Mouse (Mus musculus) embryonic facial prominence, embryonic 15.5 days (tissue): Measurements from ENCODE around the gene Dctn1. TPM values are rescaled to one million over a fixed set of nuclear protein-coding genes. Genes with fewer than 3 reads are reported as not detected.
A peak's percentile ranks its signal among the peaks of the same experiment; 100 is the strongest.

Source experiments
- ATAC-seq: fragments of 200-750 bp; cut with Nextera tagmentation; 2 replicates; pipeline ENCODE4 v1.8.0; 2017; ENCODE audit warnings: low read depth, moderate TSS enrichment; ENCODE audit not compliant: insufficient number of reproducible peaks, low FRiP score, low TSS enrichment
- H3K27ac ChIP-seq: fragments of 300-500 bp; sonication (generic); replicated peaks from 2 replicates; pipeline ENCODE4 v1.5.1; 2015; ENCODE audit warnings: mild to moderate bottlenecking, inconsistent platforms
- H3K27me3 ChIP-seq: fragments of 300-500 bp; sonication (generic); 2 replicates; pipeline ENCODE4 v1.6.1; 2015; ENCODE audit warnings: inconsistent platforms
- H3K36me3 ChIP-seq: fragments of 300-500 bp; sonication (generic); 2 replicates; pipeline ENCODE4 v1.6.1; 2015; ENCODE audit warnings: mild to moderate bottlenecking, inconsistent platforms
- H3K4me1 ChIP-seq: fragments of 300-500 bp; sonication (generic); 2 replicates; pipeline ENCODE4 v1.6.1; 2015; ENCODE audit warnings: inconsistent platforms
- H3K4me2 ChIP-seq: fragments of 300-500 bp; sonication (generic); replicated peaks from 2 replicates; pipeline ENCODE4 v1.6.1; 2015; ENCODE audit warnings: mild to moderate bottlenecking, inconsistent platforms
- H3K4me3 ChIP-seq: fragments of 300-500 bp; sonication (generic); replicated peaks from 2 replicates; pipeline ENCODE4 v1.5.1; 2015; ENCODE audit warnings: mild to moderate bottlenecking, inconsistent platforms
- H3K9ac ChIP-seq: fragments of 300-500 bp; sonication (generic); 2 replicates; pipeline ENCODE4 v1.6.1; 2015; ENCODE audit warnings: inconsistent platforms
- H3K9me3 ChIP-seq: fragments of 300-500 bp; sonication (generic); replicated peaks from 2 replicates; pipeline ENCODE4 v1.6.1; 2016; ENCODE audit warnings: inconsistent platforms
- WGBS: fragments of 180-500 bp; shearing (Covaris S2); methylation state at CpG from one replicate; pipeline ENCODE4 v1.1.7; 2015; 5-methylcytosine and 5-hydroxymethylcytosine counted together
- polyA plus RNA-seq: library from polyadenylated mRNA; unstranded; fragments of >200 nt; fragmentation: Nextera tagmentation; extraction: Ambion mirVana; gene quantifications from 2 replicates; pipeline ENCODE4 v1.2.1, GENCODE M21; 2015

Gene Dctn1
- polyA plus RNA-seq, 1 experiment from 2014 or later, result 103 TPM

DNA sequence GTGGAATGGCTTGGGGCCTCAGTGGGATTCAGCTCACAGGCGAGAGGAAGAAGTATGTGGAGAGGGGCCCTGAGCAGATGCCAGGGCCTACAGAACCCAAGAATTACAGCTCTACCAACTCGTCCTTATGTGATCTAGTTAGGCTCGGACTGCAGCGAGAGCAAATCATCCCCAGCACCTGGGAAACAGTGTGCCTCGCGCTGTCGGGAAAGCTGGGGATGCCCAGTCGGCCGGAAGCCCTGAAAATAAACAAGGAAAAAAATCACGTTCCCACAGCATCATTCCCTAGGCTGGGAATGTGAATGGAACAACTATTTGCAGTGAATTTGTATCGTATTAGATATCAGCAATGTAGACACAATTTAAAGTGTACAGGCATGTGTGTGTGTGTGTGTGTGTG is 40.6 kb downstream of the Dctn1 start:
- Histone ChIP-seq H3K27me3 (no peaks in the 10 kb centered on the region), H3K9me3 (no peaks in the 10 kb centered on the region), H3K9ac (no peak overlapping the region), H3K27ac (no peak overlapping the region), H3K4me1 (peaks cover 7% of the 10 kb centered on the region; the same call in 1 of the 2 replicates), H3K4me3 (no peak overlapping the region), H3K36me3 (no peaks in the 10 kb centered on the region; the same call in 1 of the 2 replicates), H3K4me2 (no peak overlapping the region)
- no peak for ATAC-seq
- WGBS, result 71% methylated on average over 11 of the region's 11 CpGs

DNA sequence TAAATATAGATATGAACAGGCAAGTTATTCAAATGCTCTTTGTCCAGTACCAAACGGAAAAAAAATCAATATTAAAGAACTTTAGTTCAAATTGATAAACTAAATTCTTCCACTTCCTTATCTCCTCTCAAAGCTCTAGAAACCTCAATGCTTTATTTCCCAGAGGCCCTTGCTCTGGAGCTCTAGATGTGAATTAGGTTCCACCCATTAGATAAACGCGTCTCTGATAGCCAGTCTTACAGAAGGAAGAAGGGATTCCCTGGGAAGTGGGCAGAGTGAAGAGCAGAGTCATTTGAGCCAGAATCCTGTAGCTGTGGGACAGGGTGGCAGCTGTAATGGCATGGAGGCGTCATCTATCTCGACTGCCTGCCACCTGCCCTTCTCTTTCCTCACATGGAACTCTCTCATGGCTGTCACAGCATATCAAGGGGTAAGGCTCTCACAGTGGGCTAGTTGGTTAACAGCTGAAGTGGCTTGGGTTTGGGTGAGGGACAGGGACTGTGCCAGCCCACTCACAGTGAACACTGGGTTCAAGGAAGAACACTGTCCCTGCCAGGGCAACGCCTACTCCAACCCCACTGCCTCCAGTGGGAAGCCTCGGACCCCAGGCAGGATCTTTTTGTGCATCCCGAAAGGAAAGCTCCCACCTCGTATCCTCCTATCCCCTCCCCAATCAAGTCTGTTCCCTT is 41.8 kb downstream of the Dctn1 start:
- no peak overlapping the region for H3K27ac ChIP-seq
- H3K36me3 ChIP-seq, result no peaks in the 10 kb centered on the region; the same call in 1 of the 2 replicates
- no peak for ATAC-seq
- H3K4me1 ChIP-seq, result peaks cover 11% of the 10 kb centered on the region; the same call in 1 of the 2 replicates
- WGBS, result 71% methylated on average over 9 of the region's 9 CpGs
- no peak overlapping the region for H3K4me3 ChIP-seq
- no peak overlapping the region for H3K4me2 ChIP-seq
- no peaks in the 10 kb centered on the region for H3K27me3 ChIP-seq
- no peaks in the 10 kb centered on the region for H3K9me3 ChIP-seq
- no peak overlapping the region for H3K9ac ChIP-seq

DNA sequence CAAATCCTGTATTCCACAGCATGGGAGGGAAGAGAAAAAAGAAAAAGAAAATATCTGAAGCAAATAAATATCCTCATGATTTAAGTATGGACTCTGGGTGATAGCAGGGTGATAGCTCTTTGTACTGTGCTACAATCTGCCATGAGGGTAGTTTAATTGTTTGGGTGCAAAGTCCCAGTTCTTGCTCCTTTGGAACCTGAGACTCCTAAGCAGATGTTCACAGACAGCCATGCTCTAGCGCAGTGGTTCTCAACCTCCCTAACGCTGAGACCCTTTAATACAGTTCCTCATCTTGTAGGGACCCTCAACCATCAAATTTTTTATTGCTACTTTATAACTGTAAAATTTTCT is 42.3 kb downstream of the Dctn1 start:
- Histone ChIP-seq H3K4me1 (peaks cover 11% of the 10 kb centered on the region; the same call in 1 of the 2 replicates), H3K4me3 (no peak overlapping the region), H3K4me2 (no peak overlapping the region), H3K9me3 (no peaks in the 10 kb centered on the region), H3K9ac (no peak overlapping the region), H3K36me3 (no peaks in the 10 kb centered on the region), H3K27ac (no peak overlapping the region), H3K27me3 (no peaks in the 10 kb centered on the region)
- no peak for ATAC-seq
- WGBS, result 77% methylated on average over 2 of the region's 2 CpGs

DNA sequence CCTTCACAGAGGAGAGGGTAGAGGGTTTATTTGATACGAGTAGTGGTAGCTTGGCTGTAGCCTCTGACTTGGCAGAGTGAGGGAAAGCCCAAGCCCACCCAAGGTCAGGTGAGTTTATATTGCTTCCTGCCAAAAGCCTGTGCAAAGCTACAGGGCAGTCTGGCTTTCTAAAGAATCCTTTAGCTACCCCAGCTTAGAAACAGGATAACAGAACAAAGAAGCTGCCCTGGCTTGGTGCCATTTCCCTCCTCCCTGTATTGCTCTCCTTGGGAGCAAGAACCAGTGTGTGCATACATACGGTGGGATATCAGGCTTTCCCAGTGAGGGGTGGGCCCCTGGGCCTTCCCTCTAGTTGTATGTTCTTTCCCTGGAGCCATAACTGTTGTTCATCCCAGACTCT is 44.8 kb downstream of the Dctn1 start:
- Histone ChIP-seq H3K9me3 (no peaks in the 10 kb centered on the region), H3K27ac (no peak overlapping the region), H3K9ac (no peak overlapping the region), H3K4me2 (no peak overlapping the region), H3K4me3 (no peak overlapping the region), H3K36me3 (no peaks in the 10 kb centered on the region), H3K27me3 (no peaks in the 10 kb centered on the region), H3K4me1 (peaks cover 11% of the 10 kb centered on the region; the same call in 1 of the 2 replicates)
- no peak for ATAC-seq
- 21% methylated on average over 2 of the region's 2 CpGs for WGBS

DNA sequence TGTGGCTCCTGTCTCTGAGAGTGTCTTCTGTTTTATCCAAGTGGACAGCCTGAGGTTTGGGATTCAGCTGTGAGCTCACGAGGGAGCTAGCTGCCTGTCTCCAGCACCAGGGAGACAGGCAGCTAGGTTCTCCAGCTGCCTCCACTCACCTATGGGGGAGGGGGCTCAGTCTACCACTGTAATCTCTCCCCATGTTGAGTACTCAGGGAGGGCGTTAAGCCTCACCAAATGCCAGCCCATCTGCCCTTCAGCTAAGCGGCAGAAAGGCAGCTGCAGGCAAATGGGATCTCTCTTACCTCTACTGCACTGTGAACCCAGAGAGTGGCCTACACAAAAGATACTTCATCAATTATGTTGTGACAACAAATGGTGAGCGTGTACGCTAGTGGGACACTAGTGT is 45.8 kb downstream of the Dctn1 start:
- Histone ChIP-seq H3K4me1 (peaks cover 11% of the 10 kb centered on the region; the same call in 1 of the 2 replicates), H3K4me2 (no peak overlapping the region), H3K27ac (no peak overlapping the region), H3K4me3 (no peak overlapping the region), H3K9ac (no peak overlapping the region), H3K9me3 (no peaks in the 10 kb centered on the region), H3K27me3 (no peaks in the 10 kb centered on the region), H3K36me3 (no peaks in the 10 kb centered on the region)
- WGBS, result 30% methylated on average over 5 of the region's 5 CpGs
- no peak for ATAC-seq

DNA sequence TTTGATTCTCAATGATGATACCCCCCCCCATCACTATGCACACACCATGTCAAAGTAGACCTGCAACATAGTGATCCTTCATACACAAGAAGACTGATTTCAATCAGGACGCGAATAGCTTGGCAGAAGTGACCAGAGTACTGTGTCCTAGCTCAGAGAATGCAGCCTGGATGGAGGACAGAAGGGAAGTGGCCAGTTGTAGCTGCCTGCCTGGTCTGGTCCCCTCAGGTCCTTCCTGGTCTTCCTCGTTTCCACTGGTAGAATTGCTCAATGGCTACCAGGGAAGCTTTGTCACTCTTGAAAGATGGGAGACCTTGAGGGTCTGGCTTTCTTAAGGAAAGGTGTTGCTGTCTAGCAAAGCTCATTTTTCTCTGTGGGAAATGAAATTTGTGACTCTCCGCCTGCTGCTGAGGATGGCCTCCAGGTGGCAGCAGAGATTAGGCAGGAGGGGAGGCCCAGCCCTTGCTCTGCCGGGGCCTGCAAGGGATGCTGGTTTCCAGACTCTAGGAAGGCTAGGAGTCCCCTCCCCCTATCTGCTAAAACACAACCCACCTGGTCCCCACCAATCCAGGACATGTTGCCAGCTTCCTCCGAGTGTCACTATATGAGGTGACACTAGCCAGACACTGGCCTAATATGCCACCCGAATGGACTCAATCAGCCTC is 49.4 kb downstream of the Dctn1 start:
- no peaks in the 10 kb centered on the region for H3K36me3 ChIP-seq
- peaks cover 11% of the 10 kb centered on the region; the same call in 1 of the 2 replicates for H3K4me1 ChIP-seq
- no peaks in the 10 kb centered on the region for H3K9me3 ChIP-seq
- no peaks in the 10 kb centered on the region for H3K27me3 ChIP-seq
- WGBS, result 12% methylated on average over 7 of the region's 7 CpGs
- H3K4me3 ChIP-seq, result no peak overlapping the region
- H3K27ac ChIP-seq, result no peak overlapping the region
- H3K9ac ChIP-seq, result no peak overlapping the region
- peak; percentile 63; the same call in 1 of the 2 replicates for ATAC-seq
- no peak overlapping the region for H3K4me2 ChIP-seq

DNA sequence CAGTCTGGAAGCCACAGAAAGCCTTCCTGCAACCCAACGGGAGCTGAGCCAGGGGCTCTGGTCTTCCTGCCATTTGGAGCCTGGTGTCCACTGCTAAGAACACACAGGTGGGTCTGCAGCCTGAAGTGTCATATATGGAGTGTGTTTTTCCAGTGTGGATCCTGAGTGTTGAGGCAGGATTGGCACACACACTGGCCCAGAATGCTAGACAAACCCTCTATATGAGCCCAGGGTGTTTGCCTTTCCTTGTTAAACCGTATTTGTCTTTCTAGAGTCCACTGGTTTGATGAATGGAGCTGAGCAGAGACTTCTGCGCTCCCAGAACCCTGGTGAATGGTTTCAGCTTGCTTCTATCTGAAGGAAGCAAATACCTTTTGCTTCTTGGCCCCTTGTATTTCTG is 54.1 kb downstream of the Dctn1 start, which contains the start of gene Slc4a5:
TSS of gene Slc4a5 (plus strand) at position 15 of the 400 bp plus-strand sequence.
- Histone ChIP-seq H3K27me3 (no peaks in the 10 kb centered on the region), H3K9ac (no peak within 1 kb of the TSS), H3K27ac (no peak within 1 kb of the TSS), H3K9me3 (no peaks in the 10 kb centered on the region), H3K4me1 (no peaks in the 10 kb centered on the region), H3K36me3 (no peaks in the 10 kb centered on the region), H3K4me3 (no peak within 1 kb of the TSS), H3K4me2 (no peak within 1 kb of the TSS)
- no peak for ATAC-seq
- 71% methylated on average over 3 of the region's 3 CpGs for WGBS

DNA sequence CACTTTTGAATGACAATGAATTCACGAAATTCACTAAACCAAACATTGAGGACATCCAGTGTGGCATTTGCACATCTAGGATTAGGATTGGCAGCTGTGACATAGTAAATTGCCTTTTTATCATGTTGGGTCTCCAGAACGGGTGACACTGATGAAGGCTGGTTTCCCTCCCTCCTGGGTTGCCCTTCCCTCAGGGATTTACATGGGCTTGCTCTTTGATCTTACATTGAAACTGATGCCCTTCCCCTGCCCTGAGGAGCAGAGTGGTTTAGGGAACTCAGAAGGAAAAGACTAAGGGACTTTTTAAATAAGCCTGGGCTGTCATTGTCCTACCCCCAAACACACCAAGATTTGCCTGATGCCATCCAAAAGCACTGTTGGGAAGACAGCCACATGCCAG is 65.8 kb downstream of the Dctn1 start:
- 43% methylated on average over 2 of the region's 2 CpGs for WGBS
- H3K4me1 ChIP-seq, result peaks cover 9% of the 10 kb centered on the region
- no peak for ATAC-seq

DNA sequence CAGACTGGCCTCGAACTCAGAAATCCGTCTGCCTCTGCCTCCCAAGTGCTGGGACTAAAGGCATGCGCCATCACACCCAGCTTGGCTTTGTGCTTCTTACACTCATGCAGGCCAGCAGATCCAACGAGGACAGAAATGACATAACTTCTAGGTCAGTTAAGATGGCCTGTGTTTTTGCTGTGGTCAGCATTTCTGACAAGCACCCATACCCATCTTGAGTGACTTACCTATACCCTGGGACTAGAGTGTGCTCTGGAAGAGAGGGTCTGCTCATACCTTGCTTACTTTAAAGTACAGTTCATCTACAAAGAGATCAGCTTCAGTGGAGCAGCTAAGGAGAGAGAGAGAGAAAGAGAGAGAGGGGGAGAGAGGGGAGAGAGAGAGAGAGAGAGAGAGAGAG is 67.6 kb downstream of the Dctn1 start:
- no peak overlapping the region for H3K9ac ChIP-seq
- no peaks in the 10 kb centered on the region for H3K9me3 ChIP-seq
- WGBS, result 80% methylated on average over 4 of the region's 4 CpGs
- no peak overlapping the region for H3K27ac ChIP-seq
- no peak overlapping the region for H3K4me2 ChIP-seq
- no peaks in the 10 kb centered on the region for H3K36me3 ChIP-seq
- H3K4me3 ChIP-seq, result no peak overlapping the region
- H3K27me3 ChIP-seq, result peaks cover 4% of the 10 kb centered on the region
- no peak for ATAC-seq
- H3K4me1 ChIP-seq, result peaks cover 17% of the 10 kb centered on the region

More for the DNA sequence above, 65.8 kb downstream of the Dctn1 start:
- H3K4me3 ChIP-seq, result no peak overlapping the region
- H3K9me3 ChIP-seq, result no peaks in the 10 kb centered on the region
- H3K4me2 ChIP-seq, result no peak overlapping the region
- no peak overlapping the region for H3K27ac ChIP-seq
- H3K9ac ChIP-seq, result no peak overlapping the region
- H3K27me3 ChIP-seq, result peaks cover 4% of the 10 kb centered on the region
- no peaks in the 10 kb centered on the region for H3K36me3 ChIP-seq

DNA sequence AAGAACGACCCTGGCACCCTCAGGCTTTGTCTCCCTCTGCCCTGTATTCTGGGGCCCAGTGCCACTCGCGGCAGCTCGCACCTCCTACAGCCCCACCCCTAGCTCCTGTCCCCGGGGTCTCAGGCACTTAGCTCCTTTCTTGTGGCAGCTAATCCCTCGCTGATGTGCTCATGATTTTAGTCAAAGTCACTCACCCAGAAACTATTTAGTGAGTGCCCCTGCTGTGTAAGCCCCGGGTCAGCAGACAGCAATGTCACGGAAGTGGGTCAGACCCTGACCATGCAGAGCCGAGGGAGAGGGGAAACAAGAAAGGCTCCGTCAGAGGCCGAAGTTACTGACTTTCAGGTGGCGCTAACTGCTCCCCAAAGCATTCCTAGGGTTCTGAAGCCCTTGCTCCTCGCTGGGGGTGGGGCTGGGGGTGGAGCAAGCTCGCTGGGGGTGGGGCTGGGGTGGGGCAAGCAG is 68.6 kb downstream of the Dctn1 start:
- H3K9ac ChIP-seq, result no peak overlapping the region
- H3K4me3 ChIP-seq, result peak overlapping the region; percentile 22
- ATAC-seq, result 0 out of 2 replicates have a peak, but pooled peaks have one; percentile 22
- H3K36me3 ChIP-seq, result no peaks in the 10 kb centered on the region
- H3K9me3 ChIP-seq, result no peaks in the 10 kb centered on the region
- H3K4me2 ChIP-seq, result peak overlapping the region; percentile 35
- H3K4me1 ChIP-seq, result peaks cover 17% of the 10 kb centered on the region
- WGBS, result 3% methylated on average over 14 of the region's 14 CpGs
- H3K27me3 ChIP-seq, result peaks cover 4% of the 10 kb centered on the region
- no peak overlapping the region for H3K27ac ChIP-seq

DNA sequence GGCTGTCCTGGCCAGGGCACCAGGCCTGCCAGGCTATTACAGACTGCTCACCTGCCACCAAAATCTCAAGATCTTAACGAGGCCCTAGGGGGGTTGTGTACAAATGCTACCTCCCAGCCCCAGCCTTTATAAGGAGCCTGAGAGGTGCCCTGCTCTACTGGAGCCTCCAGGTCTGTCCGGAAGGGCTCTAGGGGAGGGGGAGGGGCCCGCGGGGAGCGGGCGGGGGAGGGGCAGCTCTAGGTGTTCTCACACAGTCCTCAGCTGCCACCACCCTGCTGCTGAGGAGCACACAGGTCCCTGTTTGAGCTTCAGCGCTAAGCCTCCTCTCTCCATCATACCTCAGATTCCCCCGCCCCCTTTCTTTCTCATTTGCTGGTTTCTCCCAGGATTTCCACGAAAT is 71.4 kb downstream of the Dctn1 start:
- 2% methylated on average over 7 of the region's 9 CpGs for WGBS
- Histone ChIP-seq H3K9ac (no peak overlapping the region), H3K36me3 (no peaks in the 10 kb centered on the region), H3K4me1 (peaks cover 17% of the 10 kb centered on the region), H3K27ac (no peak overlapping the region), H3K4me2 (peak overlapping the region; percentile 21), H3K4me3 (0 out of 2 replicates have a peak overlapping the region, but pooled peaks have one; percentile 2), H3K9me3 (no peaks in the 10 kb centered on the region), H3K27me3 (peaks cover 4% of the 10 kb centered on the region)
- peak; percentile 59; the same call in 1 of the 2 replicates for ATAC-seq
